Mouse (Mus musculus) forebrain, embryonic 11.5 days (tissue): Measurements from ENCODE around the gene Serpinb1b. TPM values are rescaled to one million over a fixed set of nuclear protein-coding genes. Genes with fewer than 3 reads are reported as not detected.
"Not testable (repeated sequence)": the region's sequence is repeated elsewhere in the genome, so short reads cannot be mapped to it uniquely, and the experiment has no call there.

Experiments used
- ATAC-seq: fragments of 200-750 bp; cut with Nextera tagmentation; replicated peaks from 2 replicates; pipeline ENCODE4 v1.8.0; 2017; ENCODE audit warnings: moderate TSS enrichment; ENCODE audit not compliant: low FRiP score
- DNase-seq: peaks from one replicate; pipeline ENCODE4 v3.0.0-alpha.2; 2017; ENCODE audit warnings: low spot score
- H3K27ac ChIP-seq: fragments of 300-500 bp; sonication (generic); 2 replicates; pipeline ENCODE4 v1.5.1; 2014; ENCODE audit warnings: low read depth, low read length
- H3K27me3 ChIP-seq: fragments of 300-500 bp; sonication (generic); 2 replicates; pipeline ENCODE4 v1.6.1; 2014; ENCODE audit warnings: mild to moderate bottlenecking, low read length, mixed read lengths; ENCODE audit not compliant: control insufficient read depth, insufficient read depth
- H3K36me3 ChIP-seq: fragments of 300-500 bp; sonication (generic); 2 replicates; pipeline ENCODE4 v1.6.1; 2014; ENCODE audit warnings: mild to moderate bottlenecking, low read length, moderate library complexity, mixed read lengths; ENCODE audit not compliant: control insufficient read depth, insufficient read depth
- H3K4me1 ChIP-seq: fragments of 300-500 bp; sonication (generic); replicated peaks from 2 replicates; pipeline ENCODE4 v1.6.1; 2014; ENCODE audit warnings: low read length, mixed read lengths; ENCODE audit not compliant: control insufficient read depth, insufficient read depth
- H3K4me2 ChIP-seq: fragments of 300-500 bp; sonication (generic); 2 replicates; pipeline ENCODE4 v1.6.1; 2014; ENCODE audit warnings: low read depth, mild to moderate bottlenecking, low read length, moderate library complexity, mixed read lengths; ENCODE audit not compliant: severe bottlenecking
- H3K4me3 ChIP-seq: fragments of 300-500 bp; sonication (generic); 2 replicates; pipeline ENCODE4 v1.5.1; 2014; ENCODE audit warnings: low read depth, low read length
- H3K9ac ChIP-seq: fragments of 300-500 bp; sonication (generic); 2 replicates; pipeline ENCODE4 v1.6.1; 2014; ENCODE audit warnings: low read length
- H3K9me3 ChIP-seq: fragments of 300-500 bp; sonication (generic); 2 replicates; pipeline ENCODE4 v1.6.1; 2016; ENCODE audit warnings: low read length, mixed read lengths; ENCODE audit not compliant: control insufficient read depth
- WGBS: fragments of 180-500 bp; shearing (Covaris S2); extraction: QIAGEN DNeasy Blood & Tissue Kit; methylation state at CpG from one replicate; pipeline ENCODE4 v1.1.7; 2014; 5-methylcytosine and 5-hydroxymethylcytosine counted together
- polyA plus RNA-seq: library from polyadenylated mRNA; unstranded; fragments of >200 nt; fragmentation: Nextera tagmentation; extraction: Ambion mirVana; gene quantifications from 2 replicates; pipeline ENCODE4 v1.2.1, GENCODE M21; 2014

Gene Serpinb1b
- polyA plus RNA-seq = 0.11 TPM in 1 of 2 replicates, not detected in the other

DNA sequence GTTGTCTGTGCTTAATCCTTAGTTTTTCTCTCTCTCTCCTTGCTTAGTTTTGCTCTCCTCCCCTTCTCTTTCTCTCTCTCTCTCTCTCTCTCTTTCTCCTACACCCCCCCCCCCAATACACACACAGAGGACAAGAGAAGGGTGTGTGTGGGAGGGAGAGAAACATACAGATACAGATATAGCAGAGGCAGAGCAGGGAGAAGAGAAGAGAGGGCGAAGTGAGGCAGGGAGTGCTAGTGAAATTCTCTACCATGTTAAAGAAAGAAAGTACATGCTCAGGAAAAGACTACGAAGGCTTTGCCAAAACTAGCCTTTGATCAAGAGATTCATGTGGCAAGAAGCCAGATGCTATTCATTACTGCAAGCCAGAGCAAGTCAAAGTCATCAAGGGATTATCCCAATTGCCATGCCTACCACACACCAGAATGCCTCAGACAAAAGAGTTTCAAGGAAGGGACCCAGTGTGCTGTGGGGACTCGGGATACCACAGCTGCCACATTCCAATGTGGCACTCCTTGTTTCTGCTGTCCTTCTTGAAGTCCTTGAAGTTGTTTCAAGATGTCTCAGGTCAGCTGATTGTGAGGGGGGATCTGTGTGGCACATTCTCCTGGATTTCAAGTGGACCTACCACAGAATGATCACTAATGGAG lies at the start of gene Serpinb1b:
Gene Serpinb1b, plus strand, starts transcription at position 520 of the 650 bp plus-strand sequence.
- ATAC-seq = 0 out of 2 replicates have a peak, but pooled peaks have one; percentile 63
- no peak for DNase-seq
- Histone ChIP-seq H3K4me1 (no peaks in the 10 kb centered on the region), H3K9ac (no peak within 1 kb of the TSS), H3K36me3 (no peaks in the 10 kb centered on the region), H3K4me2 (no peak within 1 kb of the TSS), H3K4me3 (no peak within 1 kb of the TSS), H3K9me3 (no peaks in the 10 kb centered on the region), H3K27ac (no peak within 1 kb of the TSS), H3K27me3 (no peaks in the 10 kb centered on the region)
- WGBS = 45% methylated on average over 3 of the region's 3 CpGs

DNA sequence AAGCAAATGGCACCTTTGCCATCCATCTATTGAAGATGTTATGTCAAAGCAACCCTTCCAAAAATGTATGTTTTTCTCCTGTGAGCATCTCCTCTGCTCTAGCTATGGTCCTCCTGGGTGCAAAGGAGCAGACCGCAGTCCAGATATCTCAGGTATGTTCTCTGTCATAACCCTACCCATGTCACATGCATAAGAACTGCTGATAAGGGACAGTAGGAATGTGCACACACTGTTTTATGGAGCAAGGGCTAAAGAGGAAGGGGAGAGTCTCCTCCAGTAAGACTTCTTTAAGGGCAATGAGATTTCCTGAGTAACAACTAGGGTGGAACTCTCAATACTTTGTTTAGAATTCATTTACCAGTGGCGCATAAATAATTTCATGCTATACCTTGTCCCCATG lies 48.9 kb upstream of the Serpinb1b start:
- ATAC-seq, H3K9ac ChIP-seq, H3K4me2 ChIP-seq, DNase-seq, H3K4me1 ChIP-seq, H3K36me3 ChIP-seq, H3K27ac ChIP-seq, H3K9me3 ChIP-seq, H3K27me3 ChIP-seq, H3K4me3 ChIP-seq: not testable (repeated sequence)
- 94% methylated on average over 2 of the region's 2 CpGs for WGBS

DNA sequence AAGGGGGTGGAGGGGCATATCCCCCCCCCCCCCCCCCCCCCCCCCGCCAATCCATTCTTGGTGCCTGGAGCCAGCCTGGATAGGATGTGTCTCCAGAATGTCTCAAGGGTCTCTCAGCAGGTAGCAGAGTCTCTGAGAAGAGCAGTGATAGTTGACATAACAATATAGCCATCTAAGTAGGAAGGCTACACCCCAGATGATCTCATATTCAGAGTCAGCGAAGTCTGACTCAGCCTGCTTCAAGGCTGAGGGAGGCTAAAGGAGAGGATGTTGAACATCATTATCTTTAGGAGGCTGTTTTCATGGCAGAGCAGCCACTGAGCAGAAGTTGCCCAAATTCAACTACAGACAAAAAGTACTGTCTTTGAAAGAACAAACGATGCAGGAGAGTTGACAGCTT lies 48.1 kb upstream of the Serpinb1b start:
- ATAC-seq = no peak
- Histone ChIP-seq H3K36me3 (no peaks in the 10 kb centered on the region), H3K27me3 (no peaks in the 10 kb centered on the region), H3K9ac (no peak overlapping the region), H3K27ac (no peak overlapping the region), H3K4me2 (no peak overlapping the region), H3K4me3 (no peak overlapping the region), H3K9me3 (no peaks in the 10 kb centered on the region), H3K4me1 (no peaks in the 10 kb centered on the region)
- DNase-seq = no peak
- WGBS = 92% methylated on average over 2 of the region's 3 CpGs

DNA sequence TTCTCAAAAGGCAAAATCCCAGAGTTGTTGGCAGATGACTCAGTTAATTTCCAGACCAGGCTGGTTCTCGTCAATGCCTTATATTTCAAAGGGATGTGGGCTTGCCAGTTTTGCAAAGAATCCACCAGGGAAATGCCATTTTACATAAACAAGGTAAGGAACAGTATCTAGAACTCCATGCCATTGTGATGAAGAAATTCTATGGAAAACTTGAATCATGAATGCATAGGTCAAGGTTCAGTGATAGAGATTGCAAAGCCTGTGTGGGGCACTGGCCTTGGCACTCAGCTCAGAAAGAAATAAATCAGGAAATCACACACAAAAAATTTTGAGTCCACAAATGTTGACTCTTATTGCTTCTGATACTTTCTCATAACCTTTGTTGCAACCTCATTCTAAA lies 42.9 kb upstream of the Serpinb1b start:
- Histone ChIP-seq H3K4me1 (no peaks in the 10 kb centered on the region), H3K36me3 (no peaks in the 10 kb centered on the region), H3K4me3 (no peak overlapping the region), H3K9ac (no peak overlapping the region), H3K27me3 (no peaks in the 10 kb centered on the region), H3K9me3 (no peaks in the 10 kb centered on the region), H3K4me2 (no peak overlapping the region), H3K27ac (no peak overlapping the region)
- ATAC-seq (no peak), DNase-seq (no peak)
- WGBS = 79% methylated on average over 1 of the region's 1 CpGs

DNA sequence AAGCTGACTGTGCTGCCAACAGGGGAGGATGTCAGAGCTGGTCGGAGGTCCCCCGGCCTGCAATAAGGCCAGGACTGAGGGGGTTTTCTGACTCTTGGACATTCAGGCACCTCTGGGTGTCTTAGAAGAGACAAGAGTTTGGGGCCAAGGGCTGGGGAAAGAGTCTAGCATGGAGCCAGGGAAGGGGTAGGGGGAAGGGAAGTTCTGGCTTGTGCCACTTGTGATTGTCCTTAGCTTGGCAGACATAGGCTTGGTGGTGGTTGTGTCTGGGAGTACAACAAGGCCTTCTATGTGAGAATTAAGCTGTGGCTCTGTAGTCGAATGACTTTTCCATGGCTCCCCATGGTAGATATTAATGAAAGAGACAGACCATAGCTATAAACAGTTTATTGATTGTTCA lies 34.8 kb upstream of the Serpinb1b start:
- Histone ChIP-seq H3K27ac (no peak overlapping the region), H3K27me3 (no peaks in the 10 kb centered on the region), H3K4me2 (no peak overlapping the region), H3K36me3 (no peaks in the 10 kb centered on the region), H3K4me3 (no peak overlapping the region), H3K4me1 (no peaks in the 10 kb centered on the region), H3K9ac (no peak overlapping the region), H3K9me3 (no peaks in the 10 kb centered on the region)
- no peak for ATAC-seq
- no peak for DNase-seq
- WGBS = 94% methylated on average over 3 of the region's 3 CpGs

DNA sequence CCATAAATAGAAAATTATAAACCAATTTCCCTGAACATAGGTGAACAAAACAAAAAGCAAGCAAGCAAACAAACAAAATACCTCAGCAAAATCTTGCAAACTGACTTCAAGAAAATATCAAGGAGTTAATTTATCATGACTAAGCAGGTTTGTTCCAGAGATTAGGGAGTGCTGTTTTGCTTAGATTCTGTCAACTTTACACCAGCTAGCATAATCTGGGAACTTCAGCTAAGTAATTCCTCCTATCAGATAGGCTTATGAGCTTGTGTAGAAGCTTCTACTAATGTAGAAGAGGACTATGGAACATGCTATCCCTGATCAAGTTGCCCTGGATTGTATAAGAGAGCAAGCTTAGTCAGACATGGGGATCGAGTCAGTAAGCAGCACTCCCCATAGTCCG lies 31.1 kb upstream of the Serpinb1b start:
- DNase-seq (no peak), ATAC-seq (no peak)
- no peak overlapping the region for H3K4me3 ChIP-seq
- no peaks in the 10 kb centered on the region for H3K36me3 ChIP-seq
- H3K27me3 ChIP-seq = no peaks in the 10 kb centered on the region
- H3K4me1 ChIP-seq = no peaks in the 10 kb centered on the region
- WGBS = 93% methylated on average over 2 of the region's 2 CpGs
- no peak overlapping the region for H3K4me2 ChIP-seq
- H3K27ac ChIP-seq = no peak overlapping the region
- no peak overlapping the region for H3K9ac ChIP-seq
- H3K9me3 ChIP-seq = no peaks in the 10 kb centered on the region

DNA sequence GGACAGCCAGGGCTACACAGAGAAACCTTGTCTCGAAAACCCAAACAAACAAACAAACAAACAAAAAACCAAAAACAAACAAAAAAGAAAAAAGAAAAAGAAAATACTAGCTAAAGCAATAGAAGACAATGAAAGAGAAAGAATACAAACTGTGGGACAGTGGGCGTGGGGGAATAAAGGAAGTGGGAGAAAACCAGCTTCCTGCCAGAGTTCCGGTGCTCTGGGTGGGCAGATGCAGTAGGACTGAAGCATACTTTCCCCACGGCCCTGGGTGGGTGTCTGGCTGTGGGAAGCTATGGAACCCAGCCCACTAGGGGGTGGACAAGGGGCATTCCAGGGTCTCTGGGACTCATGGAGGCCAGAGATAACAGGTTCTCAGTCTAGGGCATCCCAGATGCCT lies 30.2 kb upstream of the Serpinb1b start:
- Histone ChIP-seq H3K27ac (no peak overlapping the region), H3K4me3 (no peak overlapping the region), H3K36me3 (no peaks in the 10 kb centered on the region), H3K27me3 (no peaks in the 10 kb centered on the region), H3K9ac (no peak overlapping the region), H3K9me3 (no peaks in the 10 kb centered on the region), H3K4me2 (no peak overlapping the region), H3K4me1 (no peaks in the 10 kb centered on the region)
- WGBS = 77% methylated on average over 4 of the region's 4 CpGs
- DNase-seq (no peak), ATAC-seq (no peak)

DNA sequence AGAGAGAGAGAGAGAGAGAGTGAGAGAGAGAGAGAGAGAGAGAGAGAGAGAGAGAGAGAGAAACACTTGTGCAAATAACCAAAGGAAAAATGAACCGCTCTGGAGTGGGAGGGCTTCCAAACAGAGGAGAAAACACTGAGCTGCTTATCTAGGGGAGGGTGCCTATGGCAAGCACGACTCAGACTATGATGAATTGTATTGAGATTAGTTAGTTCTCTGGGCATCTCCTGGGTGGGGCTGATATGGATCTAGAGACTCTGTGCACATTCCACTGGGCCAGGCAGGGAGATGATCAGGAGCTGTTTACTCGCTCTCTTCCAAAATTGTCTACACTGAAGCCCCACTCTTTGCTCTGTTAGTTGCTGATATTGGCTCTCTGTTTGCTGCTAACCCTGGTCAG lies 26.7 kb upstream of the Serpinb1b start:
- Histone ChIP-seq H3K9me3 (no peaks in the 10 kb centered on the region), H3K4me2 (no peak overlapping the region), H3K27ac (no peak overlapping the region), H3K27me3 (no peaks in the 10 kb centered on the region), H3K4me1 (no peaks in the 10 kb centered on the region), H3K9ac (no peak overlapping the region), H3K4me3 (no peak overlapping the region), H3K36me3 (no peaks in the 10 kb centered on the region)
- no peak for DNase-seq
- ATAC-seq = no peak
- 64% methylated on average over 3 of the region's 3 CpGs for WGBS

DNA sequence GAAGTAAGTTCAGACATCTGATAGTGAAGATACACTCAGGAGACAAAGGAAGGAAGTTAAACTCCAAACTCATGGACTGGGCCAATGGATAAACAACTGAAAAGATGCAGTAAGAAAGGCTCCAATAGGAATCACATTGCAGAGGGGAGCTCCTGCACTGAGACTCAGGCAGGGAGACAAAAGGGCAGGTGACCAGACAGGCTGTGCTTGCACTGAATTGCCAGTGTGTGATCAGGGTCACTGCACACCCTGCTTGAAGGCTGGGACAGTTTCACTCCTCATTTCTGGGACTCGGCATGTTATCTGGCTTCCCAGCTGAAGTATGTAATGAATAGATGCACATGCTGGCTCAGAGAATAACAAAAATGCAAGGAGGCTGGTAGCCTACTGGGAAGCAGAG lies 15.3 kb upstream of the Serpinb1b start:
- Histone ChIP-seq H3K9me3 (no peaks in the 10 kb centered on the region), H3K4me2 (no peak overlapping the region), H3K27me3 (no peaks in the 10 kb centered on the region), H3K4me3 (no peak overlapping the region), H3K4me1 (no peaks in the 10 kb centered on the region), H3K36me3 (no peaks in the 10 kb centered on the region), H3K27ac (no peak overlapping the region), H3K9ac (no peak overlapping the region)
- WGBS = 73% methylated on average over 1 of the region's 1 CpGs
- ATAC-seq (no peak), DNase-seq (no peak)
